Mouse (Mus musculus): Measurements from ENCODE around the gene Hyls1. TPM values are rescaled to one million over a fixed set of nuclear protein-coding genes. Genes with fewer than 3 reads are reported as not detected.

Gene Hyls1
- polyA plus RNA-seq, 2 experiments from 2014 or later, result 8.7 to 8.8 TPM

DNA sequence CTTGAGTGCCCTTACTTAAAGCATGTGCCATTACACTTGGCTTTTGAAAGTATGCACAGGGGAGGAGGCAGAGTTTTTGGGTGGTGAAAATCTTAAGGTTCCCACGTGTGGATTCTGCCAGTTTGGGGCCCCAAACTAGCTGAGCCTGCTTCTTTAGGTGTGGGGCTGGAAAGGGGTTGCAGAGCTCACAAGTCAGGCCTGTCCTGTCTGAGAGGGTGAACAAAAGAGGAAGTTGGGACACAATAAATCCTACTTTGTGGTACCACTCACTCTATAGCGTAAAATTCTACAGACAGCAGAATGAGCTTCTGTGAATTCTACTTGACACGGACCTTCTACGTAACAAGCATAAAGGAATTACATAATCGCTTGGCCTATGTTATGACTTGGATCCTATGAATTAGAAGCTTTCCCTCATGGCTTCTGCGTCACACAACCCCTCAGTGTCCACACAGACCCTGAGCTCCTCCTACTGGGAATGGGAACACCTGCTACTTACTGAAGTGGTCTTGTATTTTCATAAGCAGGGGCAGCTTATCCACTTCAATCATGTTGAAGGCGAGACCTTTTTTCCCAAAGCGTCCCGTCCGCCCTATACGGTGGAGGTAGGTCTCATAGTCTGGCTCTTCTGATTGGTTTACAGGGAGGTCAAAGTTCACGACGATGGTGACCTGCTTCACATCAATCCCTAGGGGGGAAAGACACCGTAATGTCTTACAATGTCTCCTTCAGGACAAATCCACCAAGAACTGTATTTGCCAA, 26.9 kb downstream of the Hyls1 start:
- no peak for ATAC-seq

DNA sequence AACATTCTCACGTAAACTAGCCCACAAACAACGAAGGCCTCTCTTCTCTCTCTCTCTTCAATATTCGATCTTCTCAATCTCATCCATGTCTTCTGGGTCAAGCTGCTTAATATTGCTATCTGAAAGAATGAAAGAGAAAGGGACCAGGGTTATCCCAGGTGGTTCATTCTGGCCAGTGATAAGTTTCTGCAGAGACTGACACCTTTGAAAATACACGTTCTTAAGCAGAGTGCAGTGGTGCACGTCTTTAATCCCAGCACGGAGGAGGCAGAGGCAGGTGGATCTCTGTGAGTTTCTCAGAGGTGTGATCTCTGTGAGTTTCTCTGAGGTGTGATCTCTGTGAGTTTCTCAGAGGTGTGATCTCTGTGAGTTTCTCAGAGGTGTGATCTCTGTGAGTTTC, 28.3 kb downstream of the Hyls1 start:
- ATAC-seq, result no peak

DNA sequence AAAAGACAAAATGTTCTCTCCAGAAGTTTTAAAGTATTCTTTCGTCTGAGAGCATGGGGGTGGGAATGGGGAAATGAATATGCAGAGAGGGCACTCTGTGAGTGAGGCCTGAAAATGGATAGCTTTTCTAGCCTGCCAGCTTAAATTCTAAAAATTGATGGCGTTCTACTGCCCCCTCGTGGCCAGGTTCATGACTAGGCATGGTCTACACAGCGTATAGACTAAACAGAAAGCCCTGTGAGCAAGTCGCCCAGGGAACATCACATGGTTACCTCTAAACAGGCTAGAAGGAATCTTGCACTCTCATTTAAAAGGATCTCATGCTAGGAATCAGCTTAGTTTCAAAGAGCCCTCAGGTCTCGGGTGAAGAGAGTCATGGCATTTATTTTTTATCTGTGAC, 28.7 kb downstream of the Hyls1 start:
- peak; percentile 68 for ATAC-seq

DNA sequence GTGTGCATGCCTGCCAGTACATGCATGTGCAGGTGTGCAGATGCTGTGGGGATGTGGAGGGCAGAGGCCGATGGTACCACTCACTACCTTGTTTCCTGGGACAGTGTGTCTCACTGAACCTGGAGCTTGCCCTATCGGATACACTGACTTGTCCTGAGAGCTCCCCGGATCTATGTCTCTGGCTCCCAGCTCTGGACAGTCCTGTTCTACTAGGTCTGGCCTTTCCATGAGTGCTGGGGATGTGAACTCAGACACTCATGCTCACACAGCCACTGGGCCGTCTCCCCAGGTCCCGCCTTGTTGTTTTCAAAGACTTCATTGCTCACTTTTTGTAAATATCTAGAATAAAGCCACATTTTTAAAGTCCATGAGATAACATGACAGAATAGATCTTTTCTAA, 29.2 kb downstream of the Hyls1 start:
- no peak for ATAC-seq

DNA sequence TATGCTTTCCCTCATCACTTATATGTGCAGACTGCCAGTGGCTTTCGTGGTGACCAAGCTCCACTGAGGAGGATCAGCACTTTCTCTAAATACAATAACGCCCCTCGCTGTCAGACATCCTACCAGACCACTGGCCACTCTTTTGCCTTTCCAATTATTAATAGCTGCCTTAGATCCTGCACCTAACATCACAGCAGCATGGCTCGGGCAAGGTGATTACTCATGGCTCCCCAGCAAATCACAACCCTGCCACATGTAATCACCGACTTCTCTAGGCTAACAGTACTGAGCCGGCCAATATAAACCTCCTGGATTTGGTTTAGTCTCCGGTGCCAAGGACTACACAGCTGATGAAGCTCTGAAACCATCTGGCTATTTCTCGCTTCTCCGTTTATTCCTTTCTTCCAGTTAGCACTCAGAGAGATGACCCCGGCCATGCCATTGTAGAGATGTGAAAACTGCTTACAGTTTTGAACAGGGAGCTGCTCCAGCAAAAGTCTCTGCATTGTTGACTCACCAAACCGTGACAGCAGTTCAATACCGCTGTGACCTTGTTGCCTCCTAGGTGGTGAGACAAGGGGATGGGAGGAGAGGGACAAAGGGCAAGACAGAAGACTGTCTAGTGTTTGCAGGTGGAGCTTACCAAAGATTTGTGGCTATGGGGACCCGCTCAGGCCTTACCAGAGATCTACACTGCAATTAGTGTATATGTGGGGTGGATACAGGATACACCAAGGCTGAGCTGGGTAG, 31.0 kb downstream of the Hyls1 start:
- no peak for ATAC-seq

DNA sequence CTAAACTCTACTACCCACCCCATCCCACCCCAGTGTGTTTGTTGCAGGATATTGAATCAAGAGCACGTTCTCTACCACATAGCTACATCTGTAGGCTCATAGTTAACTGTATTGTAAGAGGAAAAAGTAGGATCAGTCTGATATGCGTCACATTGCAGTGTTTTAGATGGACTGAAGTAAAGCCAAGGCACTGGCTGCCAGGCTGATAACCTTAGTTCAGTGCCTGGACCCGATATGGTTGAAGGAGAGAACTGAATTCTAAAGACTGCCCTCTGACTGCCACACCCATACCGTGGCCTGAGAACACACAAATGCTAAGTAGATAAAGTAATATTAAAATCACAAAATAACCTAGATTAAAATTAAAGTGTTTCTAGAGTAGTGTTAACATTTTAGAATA, 34.3 kb downstream of the Hyls1 start:
- ATAC-seq, result no peak

DNA sequence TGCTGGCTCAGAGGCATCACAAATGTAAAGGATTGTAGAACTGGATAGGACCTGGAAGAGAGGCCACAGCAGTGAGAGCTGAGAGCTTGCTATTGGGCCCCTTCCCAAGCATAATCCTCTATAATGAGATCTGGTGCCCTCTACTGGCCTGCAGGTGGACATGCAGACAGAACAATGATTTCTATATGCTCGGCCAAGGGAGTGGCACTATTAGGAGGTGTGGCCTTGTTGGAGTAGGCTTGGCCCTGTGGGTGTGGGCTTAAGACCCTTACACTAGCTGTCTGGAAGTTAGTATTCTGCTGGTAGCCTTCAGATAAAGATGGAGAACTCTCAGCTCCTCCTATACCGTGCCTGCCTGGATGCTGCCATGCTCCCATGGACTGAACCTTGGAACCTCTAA, 35.1 kb downstream of the Hyls1 start:
- peak; percentile 94 for ATAC-seq

DNA sequence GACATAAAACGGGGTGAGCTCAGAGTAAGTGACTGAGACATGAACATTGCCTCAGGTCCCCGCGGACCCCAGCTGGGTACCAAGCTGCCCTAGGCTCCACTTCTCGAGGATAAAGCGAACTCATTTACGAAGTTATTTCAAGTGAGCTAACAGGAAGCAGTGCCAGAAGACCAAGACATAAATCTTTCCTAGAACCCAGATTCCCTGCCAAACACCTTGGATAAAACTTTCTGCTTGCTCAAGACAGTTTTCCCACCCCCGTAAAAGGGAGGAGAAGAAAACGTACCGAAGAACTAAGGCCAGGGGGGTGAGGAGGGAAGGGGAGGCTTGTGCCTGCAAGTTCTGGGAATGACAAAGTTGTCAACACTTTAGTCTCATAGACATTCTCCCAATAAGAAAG, 36.9 kb downstream of the Hyls1 start:
- no peak for ATAC-seq

DNA sequence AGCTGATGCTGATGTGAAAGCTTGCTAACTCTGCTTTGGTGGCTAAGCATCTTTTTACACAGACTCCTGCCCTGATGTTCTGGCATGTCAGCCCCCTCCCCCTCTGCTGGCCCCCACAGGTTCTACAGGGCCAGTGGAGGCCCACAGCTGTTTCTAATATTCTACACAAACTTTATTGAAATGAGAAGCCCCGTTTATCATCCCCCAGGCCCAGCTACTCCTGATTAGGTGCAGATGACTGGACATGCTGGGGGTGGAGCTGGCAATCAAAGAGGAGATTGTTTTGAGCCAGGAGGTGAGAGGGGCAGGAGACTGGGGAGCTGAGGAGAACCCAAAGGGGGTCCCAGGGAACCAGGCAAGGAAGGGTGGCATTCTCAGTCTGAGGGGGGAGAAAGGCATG, 40.4 kb downstream of the Hyls1 start:
- ATAC-seq, result no peak

DNA sequence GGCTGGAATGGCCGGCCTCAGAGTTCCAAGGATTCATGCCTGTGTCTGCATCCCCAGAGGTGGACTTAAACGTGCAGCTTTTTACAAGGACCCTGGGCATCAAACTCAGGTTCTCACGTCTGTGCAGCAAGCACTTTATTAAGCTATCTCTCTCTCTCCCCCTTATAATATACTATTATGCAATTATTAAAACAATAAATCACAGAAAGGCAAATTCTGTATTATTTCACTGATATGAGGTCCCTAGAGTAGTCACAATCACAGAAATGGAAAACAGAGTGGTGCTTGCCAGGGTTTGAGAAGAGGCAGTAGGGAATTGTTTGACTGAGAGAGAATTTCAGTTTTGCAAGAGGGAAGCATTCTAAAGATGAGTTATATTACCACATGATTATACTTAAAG, 41.1 kb downstream of the Hyls1 start:
- no peak for ATAC-seq

DNA sequence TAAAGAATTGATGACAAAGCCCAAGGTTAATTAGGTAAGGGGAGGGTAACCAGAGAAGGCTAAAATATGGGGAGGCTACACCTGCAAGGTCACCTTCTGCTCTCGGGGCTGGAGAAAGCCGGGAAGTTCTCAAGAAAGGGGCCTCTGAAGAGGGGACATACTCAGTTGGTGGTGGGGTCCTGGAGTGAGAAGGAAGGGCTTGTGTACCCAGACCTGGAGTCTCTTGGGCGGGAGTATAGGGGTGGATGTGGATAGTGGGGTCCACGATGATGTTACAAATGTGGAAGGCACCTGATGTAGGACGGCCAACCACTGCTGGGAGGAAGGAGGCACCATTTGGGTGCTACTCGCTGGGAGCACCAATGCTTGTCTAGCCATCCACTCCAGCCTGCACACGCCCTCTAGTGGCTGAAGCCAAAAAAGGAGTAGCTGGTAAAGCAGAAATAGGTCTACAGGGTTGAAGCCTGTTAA, 46.2 kb downstream of the Hyls1 start:
- ATAC-seq, result peak; percentile 87

DNA sequence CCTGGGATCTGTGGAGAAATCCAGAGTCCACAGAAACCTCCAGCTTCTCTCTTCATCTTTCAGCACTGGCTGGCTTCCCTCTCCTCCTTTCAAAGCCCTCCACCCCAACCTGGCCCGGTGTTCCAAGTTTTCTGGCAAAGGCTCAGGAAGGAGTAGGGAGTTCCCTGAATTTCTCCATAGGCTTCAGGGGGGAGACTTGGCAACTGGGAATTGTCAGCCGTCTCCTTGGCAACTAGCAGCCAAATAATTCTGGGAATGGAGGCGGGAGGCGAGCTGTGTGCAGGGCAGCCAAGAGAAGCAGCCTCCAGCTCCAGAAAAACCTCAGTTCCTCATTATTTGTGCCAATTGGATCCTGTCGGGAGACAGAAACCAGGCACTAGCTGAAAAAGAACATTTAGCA, 46.7 kb downstream of the Hyls1 start:
- no peak for ATAC-seq

DNA sequence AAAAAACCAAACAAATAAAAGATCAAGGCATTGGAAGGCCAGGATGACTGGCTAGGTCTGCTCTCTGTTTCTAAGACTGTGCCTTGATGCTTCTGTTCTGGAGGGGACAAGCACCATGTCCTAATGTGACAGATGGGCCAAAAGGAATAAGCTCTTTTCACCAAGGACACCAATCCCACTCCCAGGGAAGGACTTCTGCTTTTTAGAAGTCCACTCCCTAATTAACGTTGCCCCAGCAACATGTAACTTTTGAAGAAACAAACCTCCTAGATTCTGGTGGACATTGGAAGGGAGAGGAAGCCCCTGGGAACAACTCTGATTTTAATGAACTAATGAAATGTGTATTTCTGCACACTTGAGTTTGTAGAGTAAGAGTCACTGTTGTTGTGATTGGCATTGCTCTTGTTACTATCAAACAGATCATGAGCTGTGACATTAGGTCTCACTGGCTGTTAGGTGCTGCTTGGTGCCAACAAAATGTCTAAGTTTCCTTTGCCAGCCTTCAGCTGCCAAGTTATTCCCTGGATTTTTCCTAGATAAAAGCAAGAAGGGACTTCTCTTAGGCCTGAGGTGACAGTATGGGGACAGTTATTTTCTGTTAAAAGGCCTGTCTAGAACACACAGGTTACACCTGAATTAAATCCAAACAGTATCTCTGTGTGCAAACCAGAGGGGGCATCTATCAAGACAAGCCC, 47.2 kb downstream of the Hyls1 start:
- no peak for ATAC-seq

DNA sequence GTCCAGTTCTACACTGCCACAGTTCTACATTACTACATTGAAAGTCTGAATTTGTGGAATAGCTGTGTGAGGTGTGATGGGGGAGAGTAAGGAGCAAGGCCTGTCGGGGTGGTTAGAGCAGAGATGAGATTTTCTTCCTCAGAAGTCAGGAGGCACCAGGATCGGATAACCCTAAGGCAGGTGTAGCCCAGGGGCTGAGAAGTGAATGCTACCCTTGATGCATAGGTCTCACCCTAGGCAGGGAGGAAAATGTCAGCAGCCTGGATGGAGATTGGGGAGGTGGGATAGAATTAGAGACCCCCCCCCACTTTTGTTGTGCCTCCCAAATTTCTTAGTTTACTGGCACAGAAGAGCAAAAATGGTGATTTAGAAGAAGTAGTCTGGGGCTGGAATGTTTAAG, 48.0 kb downstream of the Hyls1 start:
- ATAC-seq, result no peak

DNA sequence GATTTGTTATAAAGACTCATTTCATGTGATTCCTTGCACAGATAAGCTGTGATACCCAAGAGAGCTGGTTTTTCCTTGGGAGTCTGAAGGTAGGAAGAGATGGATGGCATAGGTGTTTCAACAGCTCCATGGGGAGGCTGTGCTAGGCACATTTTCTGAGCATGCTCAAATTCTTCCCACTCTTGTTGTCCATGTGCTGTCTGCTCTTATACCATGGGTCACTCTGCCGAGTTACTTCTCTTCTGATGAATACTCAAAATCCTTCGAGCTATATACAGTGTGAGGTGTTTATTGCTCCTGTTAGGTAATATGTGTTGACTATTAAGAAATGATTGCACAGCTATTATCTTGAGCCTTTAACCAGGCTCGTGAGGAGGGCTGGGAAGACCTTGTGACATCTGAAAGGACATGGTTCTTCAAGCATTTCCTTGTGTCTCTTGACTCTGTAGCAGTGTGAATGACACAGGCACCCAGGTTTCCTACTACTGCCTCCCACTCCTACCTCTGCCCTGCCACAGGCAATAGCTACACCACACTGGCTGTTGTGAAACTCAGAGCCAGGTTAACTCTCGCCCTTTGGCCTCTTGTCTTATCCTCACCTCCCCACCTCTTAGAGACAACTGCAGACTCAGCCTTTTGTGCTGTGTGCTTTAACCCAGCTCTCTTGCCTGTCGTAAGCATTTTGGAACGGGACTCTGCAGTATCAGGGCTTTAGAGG, 49.4 kb downstream of the Hyls1 start:
- ATAC-seq, result no peak

DNA sequence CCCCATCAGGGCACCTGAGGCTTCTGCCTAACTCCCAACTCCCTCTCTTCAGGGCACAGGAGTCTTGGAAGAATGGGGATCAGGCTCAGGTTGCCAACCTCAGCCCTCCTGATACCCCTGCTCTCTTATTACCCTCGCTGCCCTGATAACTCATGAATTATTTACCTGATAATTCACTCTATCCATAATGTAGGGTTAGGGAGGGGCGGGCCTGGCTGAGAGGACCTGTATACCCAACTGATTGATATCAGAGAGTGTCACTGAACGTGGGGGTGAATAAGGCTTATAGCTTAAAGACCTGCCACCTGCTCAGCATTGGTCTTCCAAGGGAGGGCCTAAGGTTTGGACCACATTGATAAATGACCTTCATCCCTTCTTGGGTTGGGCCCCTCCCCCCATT, 52.0 kb downstream of the Hyls1 start, which contains the start of gene Gm1113:
TSS of gene Gm1113 (minus strand) at position 101 of the 400 bp plus-strand sequence.
- ATAC-seq, result no peak

DNA sequence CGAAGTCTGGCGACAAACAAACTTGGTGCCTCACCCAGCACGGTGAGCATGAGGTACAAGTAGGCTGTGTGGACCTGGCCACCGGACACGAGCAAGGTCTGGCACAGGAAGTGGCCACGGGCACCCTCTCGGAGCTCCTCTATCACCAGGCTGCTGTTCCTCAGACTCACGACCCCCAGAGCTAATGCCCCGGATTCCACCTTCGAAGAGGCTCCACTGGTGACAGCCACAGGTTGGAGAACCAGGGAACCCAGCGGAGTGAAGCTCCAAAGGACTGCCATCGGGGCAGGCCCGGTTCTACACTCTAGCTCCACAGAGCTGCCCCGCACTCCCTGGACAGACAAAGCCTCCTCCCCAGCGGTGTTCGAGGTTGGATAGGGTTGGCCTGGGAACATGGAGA, 53.5 kb downstream of the Hyls1 start:
- ATAC-seq, result no peak

DNA sequence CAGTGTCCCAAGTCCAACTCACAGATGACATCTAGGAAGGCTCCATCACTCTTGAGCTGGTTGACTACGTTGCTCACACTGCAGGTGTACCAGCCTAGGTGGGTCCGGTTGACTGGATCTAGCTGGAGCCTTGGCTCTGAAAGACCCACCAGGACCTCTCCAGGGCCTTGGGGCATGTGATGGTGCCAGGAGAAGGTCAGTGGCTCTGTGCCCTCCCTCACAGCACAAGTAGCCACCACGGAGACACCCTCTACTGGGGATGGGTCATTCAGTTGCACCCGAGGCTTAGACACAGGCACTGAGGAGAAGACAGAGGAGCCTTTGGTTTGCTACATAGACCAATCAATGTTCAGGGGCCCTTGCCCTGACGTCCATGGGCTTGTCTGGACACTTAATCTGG, 54.0 kb downstream of the Hyls1 start:
- ATAC-seq, result no peak

DNA sequence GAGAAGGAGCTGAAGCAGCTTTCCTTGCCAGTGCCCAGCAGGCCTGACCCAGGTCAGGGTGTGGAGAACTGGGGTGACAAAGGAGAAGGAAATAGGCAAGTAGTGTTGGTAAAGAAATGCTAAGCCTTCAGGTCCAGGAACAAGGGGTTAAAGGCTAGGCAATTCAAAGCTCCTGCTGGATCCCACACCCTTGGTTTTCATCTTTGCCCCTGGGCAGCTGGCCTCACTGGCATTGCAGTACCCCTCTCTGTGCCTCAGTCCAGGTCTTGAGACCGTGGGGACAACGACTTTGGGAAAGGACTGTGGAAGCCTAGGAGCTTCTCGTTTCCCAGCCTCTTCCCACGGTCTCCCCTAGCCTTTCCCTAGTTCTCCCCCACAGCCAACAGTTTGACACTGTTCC, 56.3 kb downstream of the Hyls1 start:
- no peak for ATAC-seq
